Mouse (Mus musculus): ENCODE measurements around the gene Sema4f. TPM values are rescaled to one million over a fixed set of nuclear protein-coding genes. Genes with fewer than 3 reads are reported as not detected.

The Sema4f gene
- 0.28 to 1.8 TPM (median 0.59 TPM) in 4 replicates for total RNA-seq (2023)

GRCm38 (mm10) chr6:82939167-82939912, at the start of gene Sema4f:
Sema4f (minus strand) TSS chr6:82939769.

GRCm38 (mm10) chr6:82946651-82947050, 7.1 kb upstream of the Sema4f start, which contains the start of gene M1ap:
M1ap (plus strand) TSS chr6:82946902.

Other genes starting within 250 kb of the Sema4f start
- gene Pole4, start 234.4 kb downstream of the Sema4f start, total RNA-seq (2023), result 70.3 to 80.1 TPM (median 76.8 TPM) in 4 replicates
- 7.5 to 13.0 TPM (median 10.9 TPM) in 4 replicates for gene Hk2, start 165.3 kb downstream of the Sema4f start, total RNA-seq (2023)
- gene M1ap, start 7.1 kb upstream of the Sema4f start, total RNA-seq (2023), result 2.1 to 4.3 TPM (median 3.0 TPM) in 4 replicates
- 29.3 to 32.3 TPM (median 32.0 TPM) in 4 replicates for gene Dok1, start 93.7 kb upstream of the Sema4f start, total RNA-seq (2023)
- 0.25 to 0.46 TPM in 2 of 4 replicates, not detected in the others for gene Loxl3, start 94.4 kb upstream of the Sema4f start, total RNA-seq (2023)
- gene Aup1, start 114.8 kb upstream of the Sema4f start, total RNA-seq (2023), result 381 to 401 TPM (median 385 TPM) in 4 replicates
- gene Htra2, start 115.5 kb upstream of the Sema4f start, total RNA-seq (2023), result 48.8 to 53.5 TPM (median 51.5 TPM) in 4 replicates
- 8.9 to 9.6 TPM (median 9.2 TPM) in 4 replicates for gene Dqx1, start 118.1 kb upstream of the Sema4f start, total RNA-seq (2023)
- gene Tlx2, start 130.5 kb upstream of the Sema4f start, total RNA-seq (2023), result not detected in 4 replicates
- 21.1 to 26.0 TPM (median 23.4 TPM) in 4 replicates for gene Pcgf1, start 138.1 kb upstream of the Sema4f start, total RNA-seq (2023)
- gene Lbx2, start 146.6 kb upstream of the Sema4f start, total RNA-seq (2023), result not detected in 4 replicates
- 10.4 to 18.5 TPM (median 13.5 TPM) in 4 replicates for gene Ccdc142, start 161.8 kb upstream of the Sema4f start, total RNA-seq (2023)
- gene Gm42688, start 161.8 kb upstream of the Sema4f start, total RNA-seq (2023), result 11.7 to 14.2 TPM (median 12.4 TPM) in 4 replicates
- 23.0 to 35.3 TPM (median 27.6 TPM) in 4 replicates for gene Mrpl53, start 169.3 kb upstream of the Sema4f start, total RNA-seq (2023)
- gene Mogs, start 175.7 kb upstream of the Sema4f start, total RNA-seq (2023), result 27.6 to 34.5 TPM (median 31.8 TPM) in 4 replicates
- gene Wbp1, start 181.8 kb upstream of the Sema4f start, total RNA-seq (2023), result 35.5 to 52.3 TPM (median 39.5 TPM) in 4 replicates
- 28.0 to 34.1 TPM (median 31.1 TPM) in 4 replicates for gene Ino80b, start 185.7 kb upstream of the Sema4f start, total RNA-seq (2023)
- not detected in 4 replicates for gene Rtkn, start 195.7 kb upstream of the Sema4f start, total RNA-seq (2023)
- gene Wdr54, start 216.6 kb upstream of the Sema4f start, total RNA-seq (2023), result 0.56 to 0.60 TPM in 2 of 4 replicates, not detected in the others
- not detected in 4 replicates for gene 1700003E16Rik, start 216.6 kb upstream of the Sema4f start, total RNA-seq (2023)
- 97.0 to 118 TPM (median 106 TPM) in 4 replicates for gene Dctn1, start 226.2 kb upstream of the Sema4f start, total RNA-seq (2023)

Data from B cell, adult 62 days (primary cell).